Mouse (Mus musculus) embryonic fibroblast, embryonic 13.5 days (primary cell): ENCODE results near the gene Cmtm5.

ENCODE experiments used
- CTCF ChIP-seq: IDR thresholded peaks from 2 replicates; pipeline ENCODE4 v1.5.1; 2011; ENCODE audit warnings: mild to moderate bottlenecking, control low read depth, low read length, moderate library complexity, borderline replicate concordance; ENCODE audit not compliant: insufficient read depth
- POLR2A ChIP-seq: IDR thresholded peaks from 2 replicates; pipeline ENCODE4 v1.6.1; 2011; ENCODE audit warnings: low read depth, mild to moderate bottlenecking, control low read depth, low read length, moderate library complexity

DNA sequence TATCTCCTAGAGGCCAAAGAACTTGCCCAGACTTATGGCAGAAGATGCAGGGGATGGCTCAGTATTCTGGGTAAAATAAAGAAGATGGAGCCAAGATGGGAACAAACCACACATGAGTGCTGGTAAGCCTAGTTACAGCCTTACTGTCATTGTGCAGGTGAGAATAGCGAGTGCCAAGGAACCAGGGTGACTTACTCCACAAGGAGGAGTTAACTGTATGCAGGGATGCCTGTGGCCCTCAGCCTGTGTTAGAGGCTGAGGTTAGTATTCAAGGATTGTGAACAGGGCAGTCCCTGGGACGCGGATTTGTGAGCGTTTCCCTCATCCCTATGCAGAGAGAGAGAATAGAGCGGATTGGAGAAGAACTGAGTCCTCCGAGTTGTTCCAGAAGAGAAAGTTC is 15.5 kb downstream of the Cmtm5 start:
- TF ChIP-seq POLR2A, result no peak
- TF ChIP-seq CTCF, result no peak
